Mouse (Mus musculus): ENCODE results near the gene Hist2h2be. TPM values are rescaled to one million over a fixed set of nuclear protein-coding genes. Genes with fewer than 3 reads are reported as not detected.

Hist2h2be gene
- polyA plus RNA-seq, 1 experiment from 2014 or later, result 6.8 TPM

GRCm38 (mm10) chr3:96269511-96270474 lies 48.9 kb downstream of the Hist2h2be start, which contains the start of gene Hist2h2bb:
Gene Hist2h2bb (plus strand): TSS chr3:96269752.
- H3K4me3 ChIP-seq (ENCODE audit: inconsistent target), result peak within 1 kb of the TSS; percentile 44
- no peaks in the 10 kb centered on the region; the same call in 1 of the 2 replicates for H3K79me2 ChIP-seq (ENCODE audit: inconsistent target)
- H3K27ac ChIP-seq, result peak within 1 kb of the TSS; percentile 92
- no peaks in the 10 kb centered on the region for H3K36me3 ChIP-seq (ENCODE audit: inconsistent target)
- 2% methylated on average over 42 of the region's 45 CpGs for WGBS (ENCODE audit: missing documents)

Other genes starting within 250 kb of the Hist2h2be start
- gene Plekho1, start 225.1 kb upstream of the Hist2h2be start, polyA plus RNA-seq (2018), result 189 to 264 TPM (median 249 TPM) in 3 replicates
- gene Vps45, start 162.7 kb upstream of the Hist2h2be start, polyA plus RNA-seq (2018), result 18.6 to 31.7 TPM (median 25.9 TPM) in 3 replicates
- 9.7 to 10.5 TPM (median 10.4 TPM) in 3 replicates for gene Otud7b, start 116.6 kb upstream of the Hist2h2be start, polyA plus RNA-seq (2018)
- gene Mtmr11, start 59.1 kb upstream of the Hist2h2be start, polyA plus RNA-seq (2018), result 1.2 to 2.4 TPM (median 1.8 TPM) in 3 replicates
- gene Sf3b4, start 48.8 kb upstream of the Hist2h2be start, polyA plus RNA-seq (2018), result 57.6 to 99.3 TPM (median 68.9 TPM) in 3 replicates
- gene Sv2a, start 40.0 kb upstream of the Hist2h2be start, polyA plus RNA-seq (2018), result 0.12 to 1.4 TPM (median 0.29 TPM) in 3 replicates
- 5.3 to 18.4 TPM (median 17.6 TPM) in 3 replicates for gene Bola1, start 1.4 kb upstream of the Hist2h2be start, polyA plus RNA-seq (2018)
- not detected in 3 replicates for gene Hist2h2ab, start 1.3 kb upstream of the Hist2h2be start, polyA plus RNA-seq (2018)
- gene Hist2h2ac, start 239 bp upstream of the Hist2h2be start, polyA plus RNA-seq (2018), result not detected in 3 replicates
- gene Hist2h3c2, start 18.0 kb downstream of the Hist2h2be start, polyA plus RNA-seq (2018), result 2.4 to 4.9 TPM (median 3.8 TPM) in 3 replicates
- gene Hist2h2aa2, start 19.2 kb downstream of the Hist2h2be start, polyA plus RNA-seq (2018), result 57.1 to 112 TPM (median 105 TPM) in 3 replicates
- 24.8 to 42.2 TPM (median 31.8 TPM) in 3 replicates for gene Hist2h2aa1, start 24.4 kb downstream of the Hist2h2be start, polyA plus RNA-seq (2018)
- gene Hist2h3c1, start 25.6 kb downstream of the Hist2h2be start, polyA plus RNA-seq (2018), result 1.7 to 8.5 TPM (median 4.8 TPM) in 3 replicates
- gene Hist2h4, start 42.2 kb downstream of the Hist2h2be start, polyA plus RNA-seq (2018), result 0.30 to 0.62 TPM in 2 of 3 replicates, not detected in the other
- not detected in 3 replicates for gene Hist2h3b, start 47.5 kb downstream of the Hist2h2be start, polyA plus RNA-seq (2018)
- not detected in 3 replicates for gene Hist2h2bb, start 48.6 kb downstream of the Hist2h2be start, polyA plus RNA-seq (2018)
- gene Fcgr1, start 72.8 kb downstream of the Hist2h2be start, polyA plus RNA-seq (2018), result 189 to 290 TPM (median 287 TPM) in 3 replicates
- not detected in 3 replicates for gene BC107364, start 231.2 kb downstream of the Hist2h2be start, polyA plus RNA-seq (2018)